20 mouse cellular contexts compared by ENCODE assay signal in genomic region chr12:75487500-75487899, GRCm38 (mm10).
DNase-seq lines count a peak whose midpoint lies in the region; ATAC-seq and TF ChIP-seq lines count a peak whose summit lies in the region.
"Had no signal": no experiment of that assay in that cellular context is flagged by ENCODE, and none has a peak within 500 bp of the region (broad histone marks: within the 10 kb centered on the region; RNA-seq: fewer than 3 reads in every experiment).

No protein-coding gene starts in this region.

- no peaks in the 10 kb centered on the region for H3K36me3 ChIP-seq in liver, adult 2 months (ENCODE audit: control insufficient read depth, insufficient read depth, low read length)
- H3K36me3 ChIP-seq in liver, embryonic 11.5 days (ENCODE audit: control insufficient read depth, insufficient read depth, low read length): no peaks in the 10 kb centered on the region
- no peaks in the 10 kb centered on the region for H3K36me3 ChIP-seq in lung, postnatal 0 days (ENCODE audit: insufficient read depth, low read length)
- no peaks in the 10 kb centered on the region for H3K36me3 ChIP-seq in stomach, embryonic 16.5 days (ENCODE audit: control insufficient read depth, insufficient read depth, low read length)
- H3K36me3 ChIP-seq: hindbrain, embryonic 12.5 days had no signal

- peaks cover 7% of the 10 kb centered on the region; the same call in 1 of the 2 replicates for H3K79me2 ChIP-seq in liver, adult 2 months (ENCODE audit: control insufficient read depth, insufficient read depth, low read length)

- no peak overlapping the region for H3K4me2 ChIP-seq in liver, embryonic 11.5 days
- no peak overlapping the region for H3K4me2 ChIP-seq in lung, postnatal 0 days (replicated peaks; ENCODE audit: low read depth, low read length)
- H3K4me2 ChIP-seq in stomach, embryonic 16.5 days (ENCODE audit: low read depth, low read length): no peak overlapping the region
- H3K4me2 ChIP-seq: embryonic facial prominence, embryonic 15.5 days; heart, embryonic 13.5 days; hindbrain, embryonic 12.5 days had no signal

- no peak for TF ChIP-seq CTCF in liver, adult 2 months (IDR thresholded peaks at IDR 0.05; ENCODE audit: low read depth, low read length)
- TF ChIP-seq CTCF in lung, postnatal 0 days (IDR thresholded peaks at IDR 0.05): no peak

- peak; percentile 91 for DNase-seq in liver, adult 2 months (ENCODE audit: extremely low read depth, low read depth, low spot score)
- DNase-seq in liver, embryonic 11.5 days (ENCODE audit: low spot score): no peak
- no peak for DNase-seq in lung, postnatal 0 days (ENCODE audit: low spot score)
- no peak for DNase-seq in lung, postnatal 10 days
- no peak for DNase-seq in adrenal gland, postnatal 25 days
- DNase-seq: adrenal gland, adult 8-10 months; cerebellum, adult 11 months; cerebellum, adult 8-10 months; cerebellum, postnatal 14 days; embryo, embryonic 11 days; gastrocnemius, adult 2 months; gastrocnemius, postnatal 25 days; heart, postnatal 4 days had no signal

- TF ChIP-seq POLR2A in liver, adult 2 months (IDR thresholded peaks at IDR 0.05; ENCODE audit: extremely low read depth, insufficient read depth, low read length): no peak

- no peak overlapping the region for H3K4me3 ChIP-seq in liver, adult 2 months (ENCODE audit: insufficient read depth, low read depth, low read length)
- H3K4me3 ChIP-seq in liver, embryonic 11.5 days (ENCODE audit: low read depth, low read length): no peak overlapping the region
- H3K4me3 ChIP-seq in lung, postnatal 0 days (ENCODE audit: low read depth, low read length): no peak overlapping the region
- no peak overlapping the region for H3K4me3 ChIP-seq in stomach, embryonic 16.5 days (replicated peaks; ENCODE audit: low read length)
- H3K4me3 ChIP-seq: embryonic facial prominence, embryonic 15.5 days; erythroblast, embryonic 14.5 days; forebrain, embryonic 10.5 days; gastrocnemius, adult 2 months; heart, embryonic 13.5 days; hindbrain, embryonic 12.5 days had no signal

- no peaks in the 10 kb centered on the region for H3K27me3 ChIP-seq in liver, adult 2 months (ENCODE audit: control insufficient read depth, insufficient read depth, low read length)
- no peaks in the 10 kb centered on the region for H3K27me3 ChIP-seq in liver, embryonic 11.5 days (replicated peaks; ENCODE audit: control insufficient read depth, insufficient read depth, low read length)
- H3K27me3 ChIP-seq in lung, postnatal 0 days (replicated peaks; ENCODE audit: insufficient read depth, low read length): no peaks in the 10 kb centered on the region
- H3K27me3 ChIP-seq in stomach, embryonic 16.5 days (ENCODE audit: control insufficient read depth, insufficient read depth, low read length): no peaks in the 10 kb centered on the region
- H3K27me3 ChIP-seq: embryonic facial prominence, embryonic 15.5 days; heart, embryonic 13.5 days; hindbrain, embryonic 12.5 days had no signal

- peak overlapping the region; percentile 89 for H3K27ac ChIP-seq in liver, adult 2 months (replicated peaks; ENCODE audit: insufficient read depth, low read depth, low read length)
- no peak overlapping the region for H3K27ac ChIP-seq in liver, embryonic 11.5 days (ENCODE audit: low read depth, low read length)
- 0 out of 2 replicates have a peak overlapping the region, but pooled peaks have one; percentile 34 for H3K27ac ChIP-seq in lung, postnatal 0 days (ENCODE audit: low read length)
- H3K27ac ChIP-seq in stomach, embryonic 16.5 days (ENCODE audit: low read length): peak overlapping the region; percentile 1; the same call in 1 of the 2 replicates
- H3K27ac ChIP-seq: embryonic facial prominence, embryonic 15.5 days; forebrain, embryonic 10.5 days; gastrocnemius, adult 2 months; hindbrain, embryonic 12.5 days had no signal

- no peak for TF ChIP-seq EP300 in lung, postnatal 0 days (IDR thresholded peaks at IDR 0.05)

- WGBS in liver, adult 2 months: 23% methylated on average over 2 of the region's 2 CpGs
- WGBS in liver, embryonic 11.5 days: 88% methylated on average over 2 of the region's 2 CpGs
- WGBS in lung, postnatal 0 days: 66% methylated on average over 2 of the region's 2 CpGs
- 64% methylated on average over 2 of the region's 2 CpGs for WGBS in stomach, embryonic 16.5 days

- H3K9me3 ChIP-seq in liver, embryonic 11.5 days (ENCODE audit: control insufficient read depth, low read length): no peaks in the 10 kb centered on the region
- H3K9me3 ChIP-seq in lung, postnatal 0 days (ENCODE audit: low read length): no peaks in the 10 kb centered on the region
- H3K9me3 ChIP-seq in stomach, embryonic 16.5 days (replicated peaks; ENCODE audit: control insufficient read depth, low read length): no peaks in the 10 kb centered on the region
- H3K9me3 ChIP-seq: embryonic facial prominence, embryonic 15.5 days; forebrain, embryonic 10.5 days; heart, embryonic 13.5 days; hindbrain, embryonic 12.5 days had no signal

- no peak for ATAC-seq in liver, embryonic 11.5 days (replicated peaks; ENCODE audit: low FRiP score)
- ATAC-seq in lung, postnatal 0 days: no peak
- ATAC-seq in stomach, embryonic 16.5 days (ENCODE audit: insufficient read depth, low FRiP score): no peak
- ATAC-seq: forebrain, embryonic 14.5 days had no signal

- peak overlapping the region; percentile 2; the same call in 1 of the 2 replicates for H3K9ac ChIP-seq in liver, adult 2 months (ENCODE audit: low read depth, low read length)
- no peak overlapping the region for H3K9ac ChIP-seq in liver, embryonic 11.5 days (ENCODE audit: low read depth, low read length)
- no peak overlapping the region for H3K9ac ChIP-seq in lung, postnatal 0 days (replicated peaks; ENCODE audit: low read depth)
- no peak overlapping the region for H3K9ac ChIP-seq in stomach, embryonic 16.5 days (ENCODE audit: low read length)
- H3K9ac ChIP-seq: embryonic facial prominence, embryonic 15.5 days; heart, embryonic 13.5 days; hindbrain, embryonic 12.5 days had no signal

- H3K4me1 ChIP-seq in liver, adult 2 months (ENCODE audit: control insufficient read depth, insufficient read depth, low read length): peaks cover 19% of the 10 kb centered on the region
- H3K4me1 ChIP-seq in liver, embryonic 11.5 days (replicated peaks; ENCODE audit: control insufficient read depth, insufficient read depth, low read length): peaks cover 3% of the 10 kb centered on the region
- H3K4me1 ChIP-seq in lung, postnatal 0 days (ENCODE audit: insufficient read depth, low read depth, low read length): 0 out of 2 replicates have a peak, but pooled peaks cover 3% of the 10 kb centered on the region
- H3K4me1 ChIP-seq in stomach, embryonic 16.5 days (ENCODE audit: control insufficient read depth, insufficient read depth, low read length): peaks cover 10% of the 10 kb centered on the region; the same call in 1 of the 2 replicates
- H3K4me1 ChIP-seq: embryonic facial prominence, embryonic 15.5 days; forebrain, embryonic 10.5 days; hindbrain, embryonic 12.5 days had no signal
